Mouse (Mus musculus) thymus, postnatal 36 days (tissue): ENCODE measurements around the gene Gprc5c.

Experiments used
- DNase-seq, 2 experiments: peaks; one replicate each; pipeline ENCODE4 v3.0.0; 2022; ENCODE audit warnings: mixed read lengths in 2 of 2

Gprc5c gene

GRCm38 (mm10) chr11:114914978-114915377 lies 64.0 kb downstream of the Gprc5c start:
- DNase-seq: no peak

DNA sequence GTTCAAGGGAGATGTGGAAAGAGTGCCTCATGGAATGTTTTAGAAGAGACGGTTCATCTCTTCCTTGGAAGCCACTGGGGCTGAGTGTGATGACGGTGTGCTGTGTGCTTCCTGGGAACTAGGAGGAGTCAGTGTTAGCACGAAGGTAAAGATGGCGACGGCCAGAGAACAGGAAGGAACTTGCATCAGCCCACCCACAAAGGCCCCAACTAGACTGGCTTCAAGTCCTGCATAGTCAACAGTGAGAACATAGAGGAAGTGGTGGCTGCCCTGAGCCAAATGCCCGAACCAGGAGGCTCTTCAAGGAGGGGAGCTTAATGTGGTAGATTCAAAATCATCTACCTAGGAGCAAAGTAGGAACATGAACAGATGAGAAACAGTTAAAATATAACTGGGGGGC lies 66.2 kb downstream of the Gprc5c start:
- DNase-seq: no peak
